Mouse (Mus musculus): Measurements from ENCODE around the gene Sepsecs.
A peak's percentile ranks its signal among the peaks of the same experiment; 100 is the strongest.
"Not testable (repeated sequence)": the region's sequence is repeated elsewhere in the genome, so short reads cannot be mapped to it uniquely, and the experiment has no call there.

Sepsecs gene

DNA sequence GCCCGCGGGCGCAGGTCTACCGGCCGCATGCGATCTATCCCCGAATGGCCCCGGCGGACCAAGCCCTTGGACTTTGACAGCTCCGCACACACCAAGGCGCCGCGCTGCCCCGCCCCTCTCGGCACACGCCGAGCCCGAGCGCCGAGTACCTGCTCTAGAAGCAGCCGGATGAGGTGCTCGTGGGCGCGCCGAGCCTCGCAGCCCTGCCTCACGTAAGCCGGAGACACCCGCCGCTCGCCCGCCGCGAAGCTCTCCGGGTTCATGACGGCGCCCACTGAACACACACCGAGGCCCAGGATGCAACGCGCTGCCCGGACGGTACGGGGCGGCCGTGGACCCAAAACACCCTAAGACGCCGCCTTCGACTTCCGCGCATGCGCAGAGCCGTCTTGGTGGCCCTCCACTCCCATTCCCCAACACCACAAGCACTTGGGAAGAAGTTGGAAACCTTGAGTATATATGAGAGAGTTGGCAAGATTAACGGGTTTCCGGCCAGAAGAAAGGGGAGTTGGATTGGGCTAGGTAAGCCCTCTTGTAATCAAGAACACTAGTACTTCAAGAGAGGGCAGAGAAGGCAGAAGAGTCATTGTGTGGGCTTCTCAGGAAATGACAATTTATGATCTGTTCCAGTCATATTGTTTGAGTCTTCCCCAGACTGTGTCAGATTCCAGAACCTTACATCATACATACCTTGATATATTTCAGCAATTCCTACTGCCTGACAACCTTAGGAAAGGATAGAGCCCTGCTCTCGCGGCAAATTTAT lies at the start of gene Sepsecs:
Gene Sepsecs (minus strand): TSS at position 283 of the 766 bp plus-strand sequence.
- peak; percentile 87 to 91 for DNase-seq (ENCODE audit: low spot score in 2 of 2)

DNA sequence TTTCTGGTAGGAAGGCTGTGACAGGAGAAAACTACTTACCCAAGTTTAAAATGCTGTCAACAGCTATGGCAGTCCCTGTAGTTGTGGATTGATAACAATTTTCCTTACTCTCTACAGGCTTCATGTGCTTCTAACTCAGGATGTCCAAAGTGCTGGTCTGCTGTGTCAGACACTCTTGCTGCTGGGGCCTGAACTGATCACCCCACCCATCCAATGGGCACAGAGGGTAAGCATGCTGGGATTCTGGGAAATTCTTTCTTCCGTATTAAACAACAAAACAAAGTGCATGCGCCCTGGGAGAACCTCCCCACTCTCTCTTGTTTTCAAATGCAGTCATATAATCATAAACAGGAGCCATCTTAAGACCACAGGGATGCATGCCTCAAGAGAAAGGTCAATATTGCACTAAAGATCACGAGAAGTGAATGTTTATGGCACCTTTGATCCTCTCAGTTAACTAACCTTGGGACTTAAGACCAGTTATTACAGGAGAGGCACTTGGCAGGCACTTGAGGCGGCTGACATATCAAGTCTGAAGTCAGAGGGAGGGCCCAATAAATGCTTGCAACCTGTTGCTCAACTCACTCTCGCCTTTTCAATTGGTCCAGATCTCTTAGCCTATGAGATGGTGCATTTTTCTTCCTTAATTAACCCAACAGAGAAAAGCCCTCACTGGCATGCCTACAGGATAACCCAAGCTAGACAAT lies 47.4 kb upstream of the Sepsecs start:
- no peak for DNase-seq (ENCODE audit: low spot score in 2 of 2)

GRCm38 (mm10) chr5:52712704-52713103 lies 43.2 kb upstream of the Sepsecs start:
- DNase-seq (ENCODE audit: low spot score in 2 of 2): no peak

GRCm38 (mm10) chr5:52704562-52704961 lies 35.1 kb upstream of the Sepsecs start:
- no peak for DNase-seq (ENCODE audit: low spot score in 2 of 2)

- not testable (repeated sequence) for DNase-seq (ENCODE audit: low spot score in 2 of 2)
Measured at GRCm38 (mm10) chr5:52697882-52698440, 28.5 kb upstream of the Sepsecs start.

GRCm38 (mm10) chr5:52697291-52697690 lies 27.8 kb upstream of the Sepsecs start:
- no peak for DNase-seq (ENCODE audit: low spot score in 2 of 2)

DNA sequence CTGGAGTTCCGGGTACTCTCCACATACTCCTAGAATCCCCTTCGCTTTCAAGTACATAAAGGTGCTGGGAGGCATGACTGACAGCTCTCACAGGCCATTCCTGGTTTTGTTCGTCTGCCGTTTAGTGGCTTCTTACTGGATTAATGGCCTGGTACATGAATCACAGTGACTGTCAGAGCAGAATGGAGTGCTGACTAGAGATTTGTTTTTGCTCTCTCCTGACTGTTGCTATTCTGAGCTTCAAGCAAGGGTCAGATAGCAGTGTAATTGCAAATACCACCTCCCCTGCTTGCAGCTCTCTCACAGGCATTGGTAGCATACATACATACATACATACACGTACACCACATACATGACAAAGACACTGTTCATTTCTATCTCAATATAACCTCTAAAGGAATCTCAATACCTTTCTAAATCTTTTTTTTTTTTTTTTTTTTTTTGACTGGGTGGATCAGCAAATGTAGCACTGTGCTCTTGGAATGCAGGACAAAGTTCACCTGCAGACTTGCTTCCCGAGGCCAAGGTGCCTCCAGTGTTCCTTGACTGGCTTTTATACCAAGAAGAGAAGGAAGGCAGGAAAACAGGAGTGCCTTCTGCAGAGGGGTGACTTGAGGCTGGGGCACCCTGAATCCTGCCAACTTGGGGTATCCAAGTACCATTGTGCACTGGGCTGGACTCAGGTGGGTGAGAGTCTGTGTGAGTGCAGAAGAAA lies 18.4 kb upstream of the Sepsecs start:
- DNase-seq (ENCODE audit: low spot score in 2 of 2): no peak

- no peak for DNase-seq (ENCODE audit: low spot score in 2 of 2)
Measured at GRCm38 (mm10) chr5:52681111-52681510, 11.6 kb upstream of the Sepsecs start.

- no peak for DNase-seq (ENCODE audit: low spot score in 2 of 2)
Measured at GRCm38 (mm10) chr5:52680191-52680590, 10.7 kb upstream of the Sepsecs start.

- no peak for DNase-seq (ENCODE audit: low spot score in 2 of 2)
Measured at GRCm38 (mm10) chr5:52678498-52679070, 9.1 kb upstream of the Sepsecs start.

DNA sequence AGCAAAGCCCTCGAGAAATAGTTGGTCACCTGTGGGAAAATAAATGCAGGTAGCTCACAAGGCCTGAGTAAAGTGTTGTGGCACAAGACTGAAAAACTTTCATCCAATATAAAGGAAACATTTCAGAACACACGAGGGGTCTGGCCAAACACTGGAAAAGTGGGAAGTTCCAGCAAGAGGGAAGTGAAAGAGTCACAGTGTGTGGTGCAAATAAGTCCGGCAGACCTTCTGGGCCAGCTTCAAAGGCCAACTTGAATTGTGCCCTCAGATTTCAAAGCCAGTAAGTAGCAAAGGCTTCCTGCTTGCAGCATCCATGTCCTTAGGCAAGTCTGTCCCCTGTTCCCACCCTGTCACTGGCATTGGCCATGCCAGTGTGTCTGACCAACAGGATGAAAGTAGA lies 7.6 kb upstream of the Sepsecs start:
- no peak for DNase-seq (ENCODE audit: low spot score in 2 of 2)

DNA sequence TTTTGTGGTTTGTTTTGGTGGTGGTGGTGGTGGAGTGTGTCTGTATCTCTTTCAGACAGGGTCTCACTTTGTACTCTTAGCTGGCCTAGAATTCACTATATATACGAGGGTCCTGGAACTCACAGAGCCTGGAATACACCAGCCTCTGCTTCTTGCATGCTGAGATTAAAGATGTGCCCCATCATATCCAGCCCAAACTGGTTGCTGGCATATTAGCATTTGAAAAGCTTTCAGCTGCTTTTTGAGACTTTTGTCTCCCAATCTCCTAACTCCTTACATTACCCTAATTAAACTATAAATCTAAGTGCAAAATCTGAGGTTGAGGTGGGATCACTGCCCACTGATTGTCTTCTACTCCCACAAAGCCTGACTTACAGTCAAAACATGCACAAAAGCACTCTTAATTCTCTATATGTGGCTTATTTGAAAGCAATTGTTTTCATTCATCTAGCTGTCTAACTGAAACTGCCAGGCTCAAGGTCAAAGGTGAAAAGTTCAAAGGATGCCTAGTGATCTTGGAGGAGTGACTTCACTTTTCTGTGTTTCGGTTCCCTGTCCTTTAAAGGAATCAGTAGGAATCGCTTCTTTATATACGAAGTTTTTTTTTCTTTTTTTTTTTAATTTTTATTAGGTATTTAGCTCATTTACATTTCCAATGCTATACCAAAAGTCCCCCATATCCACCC lies 5.0 kb upstream of the Sepsecs start:
- no peak for DNase-seq (ENCODE audit: low spot score in 2 of 2)

DNA sequence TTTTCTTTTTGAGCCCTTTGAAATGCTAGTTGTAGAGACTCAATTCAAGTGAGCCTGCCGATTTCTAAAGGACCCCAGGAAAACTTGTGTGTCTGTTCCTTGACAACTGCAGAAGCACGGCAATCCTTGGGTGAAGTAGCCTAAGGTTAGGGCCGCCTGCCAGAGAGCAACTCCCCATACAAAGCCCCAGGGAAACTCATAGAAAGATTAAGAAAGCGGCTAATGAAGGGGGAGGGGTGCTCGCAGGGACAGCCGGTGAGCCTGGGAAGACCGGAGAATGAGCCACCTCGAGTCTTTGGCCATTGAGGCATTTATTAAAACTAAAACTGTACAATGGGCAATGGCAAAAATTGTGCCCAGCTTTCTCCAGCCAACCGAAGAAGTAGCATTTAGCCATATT lies 3.8 kb upstream of the Sepsecs start:
- peak in 1 of 2 experiments; percentile 6 for DNase-seq (ENCODE audit: low spot score in 2 of 2)

DNA sequence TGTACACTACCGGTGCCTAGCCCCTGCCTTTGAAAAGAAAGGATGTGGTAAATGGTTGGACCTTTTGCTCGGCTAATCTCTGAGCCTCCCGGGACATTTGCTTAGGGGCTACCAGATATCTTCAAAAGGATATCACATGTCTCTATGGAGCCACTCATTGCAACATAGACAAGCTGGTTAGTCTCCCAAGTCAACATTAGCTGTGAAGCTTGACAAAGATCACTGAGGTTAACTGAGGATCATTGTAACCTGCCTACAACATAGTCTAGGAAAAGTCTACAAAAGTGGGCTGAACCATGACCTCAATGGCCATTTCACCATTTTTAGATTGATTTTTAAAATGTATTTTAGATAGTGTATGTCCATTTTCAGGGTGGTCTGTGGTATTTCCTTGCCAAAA lies 1.2 kb upstream of the Sepsecs start:
- no peak for DNase-seq (ENCODE audit: low spot score in 2 of 2)

DNA sequence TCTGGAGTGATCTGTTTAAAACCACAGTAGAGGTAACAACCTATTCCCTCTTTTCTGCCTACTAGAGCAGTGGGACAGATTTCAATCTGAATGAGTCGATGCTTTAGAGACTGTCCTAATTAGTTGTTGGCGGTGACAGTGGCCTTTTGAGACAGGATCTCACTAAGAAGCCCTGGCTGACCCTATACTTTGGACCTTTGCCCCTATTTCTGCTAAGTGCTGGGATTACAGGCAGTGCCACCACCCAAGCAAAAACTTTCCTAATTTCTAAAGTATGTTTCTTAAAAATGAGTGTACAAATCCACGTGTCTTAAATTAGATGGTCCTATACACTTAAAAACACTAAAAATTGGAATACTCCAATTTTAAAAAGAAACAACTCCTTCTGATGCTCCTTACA lies 2.7 kb downstream of the Sepsecs start:
- DNase-seq (ENCODE audit: low spot score in 2 of 2): no peak

GRCm38 (mm10) chr5:52657957-52658356 lies 11.6 kb downstream of the Sepsecs start:
- no peak for DNase-seq (ENCODE audit: low spot score in 2 of 2)

DNA sequence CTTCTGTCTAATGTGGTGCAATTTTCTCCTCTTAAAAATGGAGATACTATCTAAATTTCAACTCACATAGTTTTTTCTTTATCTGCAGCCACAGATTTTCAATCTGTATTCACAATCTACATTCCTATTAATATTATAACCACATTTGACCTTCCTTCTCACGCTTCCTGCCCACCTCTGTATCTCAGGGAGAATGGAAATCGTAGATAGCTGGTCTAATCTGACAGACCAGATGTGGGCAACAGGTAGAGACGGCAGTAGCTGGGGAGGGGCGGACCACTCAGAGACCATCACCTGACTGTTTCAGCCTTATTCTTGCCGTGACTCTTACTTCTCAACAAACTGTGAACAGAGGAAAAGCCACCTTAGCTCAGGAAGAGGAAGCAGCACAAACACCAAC lies 12.2 kb downstream of the Sepsecs start:
- DNase-seq (ENCODE audit: low spot score in 2 of 2): no peak

- no peak for DNase-seq (ENCODE audit: low spot score in 2 of 2)
Measured at GRCm38 (mm10) chr5:52655992-52656391, 13.5 kb downstream of the Sepsecs start.

- no peak for DNase-seq (ENCODE audit: low spot score in 2 of 2)
Measured at GRCm38 (mm10) chr5:52654961-52655360, 14.5 kb downstream of the Sepsecs start.

- no peak for DNase-seq (ENCODE audit: low spot score in 2 of 2)
Measured at GRCm38 (mm10) chr5:52652606-52653005, 16.9 kb downstream of the Sepsecs start.

- DNase-seq (ENCODE audit: low spot score in 2 of 2): no peak
Measured at GRCm38 (mm10) chr5:52652086-52652485, 17.4 kb downstream of the Sepsecs start.
